Mouse (Mus musculus) mature B cell (primary cell): ENCODE measurements around the gene Hoxa9.

ENCODE experiments used
- in situ Hi-C: fragments of 300-500 bp; cut with MboI; formaldehyde crosslinking; loops from 2 replicates; pipeline ENCODE4 v1.14.3; 2019

The Hoxa9 gene

DNA sequence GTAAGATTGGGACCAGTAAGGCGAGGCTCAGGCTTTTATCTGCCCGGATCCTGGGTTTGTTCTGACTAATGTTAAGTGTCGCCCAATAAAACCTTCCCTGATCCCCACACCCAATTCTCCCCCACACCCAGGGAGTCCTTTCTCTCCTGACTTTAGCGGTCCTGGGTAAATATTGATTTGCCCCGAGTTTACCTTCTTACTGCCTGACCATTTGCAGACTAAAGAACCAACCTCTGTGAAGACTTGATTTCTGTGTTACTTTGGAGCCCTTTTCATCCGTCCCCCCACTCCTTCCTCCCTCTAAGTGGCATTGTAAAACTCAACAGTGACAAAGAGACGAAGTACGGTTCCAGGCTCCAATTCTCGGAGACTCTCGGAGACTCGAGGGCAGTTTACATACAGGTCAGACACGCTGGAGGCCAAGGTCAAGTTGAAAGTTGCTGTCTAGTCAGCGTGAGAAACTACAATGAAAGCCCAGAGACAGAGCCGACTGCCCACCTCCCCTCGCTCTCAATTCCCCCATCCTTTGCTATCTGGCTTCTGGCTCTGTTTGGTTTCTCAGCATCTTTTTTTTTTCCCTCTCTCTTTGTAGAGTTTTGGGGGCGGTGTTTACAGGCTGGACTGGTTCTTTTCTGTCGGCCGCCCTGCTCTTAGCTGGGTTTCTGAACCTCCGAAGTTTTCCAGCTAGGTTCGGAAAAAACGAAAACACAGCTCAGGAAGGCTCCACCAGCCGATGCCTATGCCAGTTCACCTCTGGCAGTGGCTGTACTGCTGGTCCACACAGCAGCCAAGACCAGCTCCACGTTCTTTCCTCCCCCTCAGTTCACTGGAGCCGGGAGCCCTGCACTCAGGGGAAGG, 31.8 kb upstream of the Hoxa9 start:
- in situ Hi-C loops, result loop anchor here (10.0 to 25.0 kb wide), 2 partner anchors 325 to 652 kb away; no protein-coding TSS in a partner anchor

DNA sequence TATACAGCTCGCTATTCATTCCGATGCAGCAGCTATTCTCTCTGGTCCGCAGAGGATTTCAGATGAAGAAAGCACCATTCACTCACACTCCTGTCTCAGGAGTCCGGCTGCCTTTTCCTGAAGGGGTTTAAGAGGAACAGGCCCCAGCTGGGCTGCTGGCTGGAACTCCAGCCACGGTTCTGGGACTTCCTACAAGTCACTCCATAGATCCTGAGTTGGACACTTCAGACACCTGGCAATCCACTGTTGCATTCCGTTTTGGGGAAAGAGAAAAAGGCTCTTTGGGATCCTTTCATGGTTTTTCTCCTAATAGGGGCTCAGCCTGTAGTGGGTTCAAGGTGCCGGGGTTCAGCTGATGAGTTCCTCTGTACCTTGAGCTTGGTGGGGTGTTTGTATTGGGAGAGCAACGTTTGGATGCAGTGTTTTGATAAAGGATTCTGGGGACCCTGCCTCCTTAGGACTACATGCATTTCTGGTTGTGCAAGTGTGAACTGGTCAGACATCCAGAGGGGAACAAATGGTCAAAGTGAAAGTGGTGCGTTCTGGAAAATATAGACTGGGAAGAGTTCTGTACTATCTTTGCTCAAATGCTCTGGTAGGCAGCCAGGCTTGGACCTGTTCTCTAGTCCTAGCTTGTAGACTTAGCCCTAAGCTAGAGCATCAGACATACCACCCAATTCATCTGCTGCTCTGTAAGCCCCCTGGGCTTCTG, 31.0 kb upstream of the Hoxa9 start:
- in situ Hi-C loops, result loop anchor here (10.0 to 25.0 kb wide), 2 partner anchors 325 to 653 kb away; no protein-coding TSS in a partner anchor

DNA sequence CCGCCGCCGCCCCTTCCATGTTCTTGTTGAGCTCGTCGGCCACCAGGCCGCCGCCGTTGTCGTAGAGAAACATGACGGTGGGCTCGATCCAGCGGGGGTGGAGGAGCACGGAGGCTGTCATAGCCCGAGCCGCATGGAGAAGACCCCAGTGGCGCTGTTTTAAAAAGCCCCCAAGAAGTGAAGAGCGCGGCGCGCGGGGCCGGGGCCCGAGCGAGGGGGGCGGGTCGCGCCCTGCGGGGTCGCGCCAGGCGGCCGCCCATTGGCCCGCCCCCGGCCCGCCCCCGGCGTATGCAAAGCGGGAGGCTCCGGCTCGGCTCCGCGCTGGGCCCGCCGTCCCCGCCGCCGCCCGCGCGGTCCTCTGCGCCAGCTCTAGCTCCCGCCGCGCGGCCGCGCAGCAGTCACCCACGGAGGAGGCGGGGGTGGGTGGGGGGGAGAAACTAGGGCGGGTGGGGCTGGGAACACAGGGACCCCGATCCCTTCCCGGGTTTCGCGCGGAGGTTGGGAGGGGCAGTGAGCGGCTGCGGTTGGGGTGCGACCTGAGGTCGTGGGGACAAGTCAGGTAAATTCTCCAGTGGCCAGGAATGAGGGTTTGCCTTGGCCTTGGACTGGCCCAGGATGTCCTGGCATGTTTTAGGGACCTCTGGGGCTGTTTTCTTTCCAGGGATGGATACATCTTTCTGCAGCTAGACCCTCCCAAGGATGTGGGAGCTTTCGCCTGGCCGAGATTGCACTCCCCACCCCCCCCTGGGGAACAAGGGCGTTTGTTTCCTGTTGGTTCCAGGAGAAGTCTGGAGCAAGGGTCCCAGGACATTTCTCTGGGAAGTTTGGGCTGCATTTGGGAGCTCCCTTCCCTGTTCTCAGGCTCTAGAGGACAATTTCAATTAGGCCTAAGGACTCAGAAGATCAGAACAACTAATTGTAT, 30.0 kb upstream of the Hoxa9 start, which contains the start of gene Hoxa13:
Hoxa13 (minus strand) TSS at position 227 of the 922 bp plus-strand sequence.
- in situ Hi-C loops, result loop anchor here (10.0 to 25.0 kb wide), 2 partner anchors 326 to 654 kb away; no protein-coding TSS in a partner anchor

DNA sequence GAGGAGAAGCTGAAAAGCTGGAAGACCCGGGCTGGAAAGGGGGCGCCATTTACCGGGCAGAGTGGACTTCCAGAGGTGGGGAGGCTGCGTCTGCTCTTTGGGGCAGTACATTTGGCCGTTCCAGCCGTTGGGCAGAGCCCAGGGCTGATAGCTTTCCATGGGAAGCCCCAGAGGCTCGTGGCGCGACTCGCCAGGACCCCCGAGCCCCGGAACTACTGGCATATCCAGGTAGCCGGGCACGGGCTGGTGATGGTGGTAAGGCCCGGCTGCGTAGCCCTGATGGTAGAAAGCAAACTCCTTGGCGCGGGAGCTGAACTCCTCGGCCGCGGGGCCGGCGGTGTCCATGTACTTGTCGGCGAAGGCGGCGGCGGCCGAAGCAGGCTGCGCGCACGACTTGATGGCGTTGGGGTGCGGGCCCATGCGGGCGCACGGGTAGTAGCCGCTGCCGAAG, 28.9 kb upstream of the Hoxa9 start:
- in situ Hi-C loops, result loop anchor here (10.0 to 25.0 kb wide), 2 partner anchors 327 to 655 kb away; no protein-coding TSS in a partner anchor

DNA sequence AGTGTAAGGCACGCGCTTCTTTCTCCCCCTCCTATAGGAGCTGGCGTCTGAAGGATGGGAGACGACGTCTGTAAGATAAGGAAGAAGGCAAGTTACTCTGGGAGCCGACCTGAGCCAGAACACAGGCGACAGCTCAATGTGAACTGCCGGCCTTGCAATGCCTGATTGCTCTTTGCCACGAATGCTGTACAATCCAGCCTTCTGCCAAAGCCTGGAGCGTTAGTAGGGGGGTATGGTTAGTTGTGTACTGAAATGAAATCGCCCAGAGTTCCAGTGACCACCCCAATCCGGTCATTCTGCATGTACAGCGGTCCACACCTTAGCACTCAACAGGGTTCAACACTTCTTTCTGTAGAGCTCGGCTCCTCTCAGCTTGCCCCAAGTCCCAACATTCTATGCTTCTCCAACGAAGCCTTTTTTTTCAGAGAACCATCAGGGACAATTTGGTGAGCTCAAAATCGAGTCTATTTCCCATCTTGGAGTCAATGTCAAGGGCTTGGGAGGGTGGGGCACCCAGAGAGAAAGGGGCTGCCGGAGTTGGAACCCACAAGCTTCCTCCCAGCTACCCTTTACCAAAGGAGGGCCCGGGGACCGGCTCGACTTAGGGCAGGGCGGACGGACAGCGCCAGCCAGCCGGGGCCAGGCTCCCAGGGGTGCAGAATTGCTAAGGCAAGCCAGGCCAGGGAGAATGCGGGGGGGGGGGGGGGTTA, 28.3 kb upstream of the Hoxa9 start:
- in situ Hi-C loops, result loop anchor here (25.0 kb wide), 1 partner anchor 328 kb away; no protein-coding TSS in a partner anchor

DNA sequence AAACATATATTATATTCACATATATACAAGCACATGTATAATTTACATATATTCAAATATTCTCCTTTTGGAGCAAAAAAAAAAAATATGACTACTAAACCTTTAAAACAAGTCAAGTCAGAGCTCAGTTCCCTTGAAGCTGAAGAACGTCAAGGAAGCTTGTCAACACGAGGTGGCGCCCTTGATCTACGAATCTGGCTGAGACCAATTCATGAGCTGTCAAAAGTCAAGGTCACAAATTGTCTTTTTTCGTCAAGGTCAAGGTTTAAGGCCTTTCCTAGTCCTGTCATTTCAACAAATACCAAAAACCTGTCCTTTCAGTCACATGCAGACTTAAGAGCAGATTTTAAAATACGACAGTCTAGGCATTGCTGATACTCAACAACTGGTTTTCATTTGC, 26.1 kb upstream of the Hoxa9 start:
- in situ Hi-C loops, result loop anchor here (25.0 kb wide), 1 partner anchor 330 kb away; no protein-coding TSS in a partner anchor

DNA sequence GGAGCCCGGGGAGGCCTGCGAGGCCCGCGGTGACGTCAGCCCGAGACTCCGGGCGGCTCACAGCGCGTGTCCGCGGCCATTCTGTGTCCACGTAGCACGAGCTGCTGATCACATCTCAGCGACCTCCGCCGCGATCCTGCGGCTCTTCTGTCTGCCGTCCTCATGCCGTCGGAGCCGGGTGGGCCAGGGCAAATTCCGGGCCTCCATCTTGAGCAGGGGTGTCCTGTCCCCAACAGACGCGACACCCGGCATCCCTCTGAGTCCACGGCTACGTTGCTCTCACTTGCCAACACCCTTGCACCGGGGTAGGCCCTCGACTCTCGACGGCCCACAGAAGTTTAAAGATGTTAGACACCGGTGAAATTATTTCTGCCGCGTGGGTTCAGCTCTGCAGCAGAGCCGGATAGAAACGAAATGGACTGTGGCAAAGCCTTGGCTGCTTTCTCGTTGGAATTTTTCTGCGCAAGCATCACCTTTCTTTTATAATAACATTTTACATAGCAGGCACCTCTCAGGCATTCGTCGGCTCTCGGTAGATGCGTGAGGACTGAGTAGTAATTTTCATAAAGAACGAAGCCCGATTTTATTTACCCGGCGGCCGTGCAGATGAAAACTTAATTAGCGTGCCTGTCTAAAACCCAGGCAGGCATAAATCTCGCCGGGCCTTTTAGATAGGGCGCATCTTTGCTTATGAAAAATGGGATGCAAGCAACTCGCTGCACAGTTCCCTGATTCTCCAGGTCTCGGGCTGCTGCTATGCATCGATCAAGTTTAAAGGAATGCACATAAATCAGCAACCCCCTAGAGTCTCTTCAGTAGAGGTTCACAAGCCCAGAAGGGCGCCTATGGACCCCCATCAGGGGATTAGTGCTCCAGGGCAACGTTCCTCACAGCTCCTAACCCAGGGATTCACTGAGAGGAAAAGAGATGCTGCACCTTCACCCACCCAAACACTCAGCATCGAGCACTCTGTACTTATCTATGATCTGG, 22.9 kb upstream of the Hoxa9 start:
- in situ Hi-C loops, result loop anchor here (25.0 kb wide), 1 partner anchor 333 kb away; no protein-coding TSS in a partner anchor

DNA sequence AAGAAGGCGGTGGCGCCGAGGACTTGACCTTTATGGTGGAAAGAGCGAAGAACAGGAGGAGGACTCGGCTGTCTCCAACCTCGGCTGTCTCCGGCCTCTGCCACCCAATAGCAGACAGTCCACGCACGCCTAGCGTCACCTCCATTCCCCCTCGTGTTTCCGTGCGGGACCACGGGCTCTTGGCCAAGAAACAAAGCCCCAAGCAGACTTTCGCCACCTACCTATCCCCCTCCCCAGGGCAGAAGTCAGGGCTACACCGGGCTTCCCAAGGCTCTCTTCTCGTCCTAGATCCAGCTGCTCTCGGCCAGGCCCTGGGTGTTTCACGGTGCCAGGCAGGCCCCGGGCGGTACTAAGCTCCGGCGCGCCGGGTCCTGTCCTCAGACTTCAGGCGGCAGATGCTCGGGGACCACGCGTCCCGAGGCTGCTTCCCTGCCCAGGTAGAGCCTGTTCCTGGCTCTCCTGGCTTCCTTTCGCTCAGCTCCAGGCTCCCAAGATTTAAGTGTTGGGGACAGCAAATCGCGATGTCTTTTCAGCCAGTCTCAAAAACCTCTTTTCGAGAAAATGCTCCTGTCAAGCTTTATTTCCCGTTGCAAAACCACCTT, 22.0 kb upstream of the Hoxa9 start:
- in situ Hi-C loops, result loop anchor here (25.0 kb wide), 1 partner anchor 334 kb away; no protein-coding TSS in a partner anchor

DNA sequence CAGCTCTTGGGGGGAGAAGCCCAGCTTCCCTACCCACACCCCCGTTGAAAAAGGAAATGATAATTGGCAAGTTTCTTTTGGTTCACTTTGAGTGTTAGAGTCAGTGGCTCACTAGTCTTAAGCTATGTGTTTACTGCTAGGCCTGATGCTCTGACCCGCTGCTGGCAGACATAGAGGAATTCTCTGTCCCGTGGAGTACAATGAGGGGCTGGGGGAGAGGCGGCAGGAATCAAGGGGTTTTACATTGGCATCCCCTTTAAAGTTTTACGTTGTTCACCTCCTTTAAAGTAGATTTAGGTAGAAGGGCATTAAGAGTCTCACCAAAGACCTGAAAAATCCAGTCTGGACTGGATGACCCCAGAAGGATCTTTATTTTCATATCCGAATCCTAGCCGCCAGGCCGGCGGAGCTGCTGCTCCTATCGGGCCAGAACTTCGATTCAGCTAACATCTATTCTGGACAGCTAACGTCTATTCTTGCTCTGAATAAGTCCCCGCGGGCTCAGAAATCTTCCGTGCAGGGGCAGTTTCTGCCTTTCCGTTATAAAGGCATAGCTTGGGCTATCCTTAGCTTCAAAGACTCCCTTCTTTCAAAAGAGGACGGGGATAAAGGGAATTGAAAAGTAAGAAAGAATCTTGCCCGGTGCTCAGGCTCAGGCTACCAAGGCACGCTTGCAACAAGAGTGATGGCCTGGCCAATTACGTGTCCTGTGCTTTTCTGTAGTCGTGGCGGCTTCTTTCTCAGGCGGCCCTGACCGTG, 21.3 kb upstream of the Hoxa9 start:
- in situ Hi-C loops, result loop anchor here (25.0 kb wide), 1 partner anchor 335 kb away; no protein-coding TSS in a partner anchor

DNA sequence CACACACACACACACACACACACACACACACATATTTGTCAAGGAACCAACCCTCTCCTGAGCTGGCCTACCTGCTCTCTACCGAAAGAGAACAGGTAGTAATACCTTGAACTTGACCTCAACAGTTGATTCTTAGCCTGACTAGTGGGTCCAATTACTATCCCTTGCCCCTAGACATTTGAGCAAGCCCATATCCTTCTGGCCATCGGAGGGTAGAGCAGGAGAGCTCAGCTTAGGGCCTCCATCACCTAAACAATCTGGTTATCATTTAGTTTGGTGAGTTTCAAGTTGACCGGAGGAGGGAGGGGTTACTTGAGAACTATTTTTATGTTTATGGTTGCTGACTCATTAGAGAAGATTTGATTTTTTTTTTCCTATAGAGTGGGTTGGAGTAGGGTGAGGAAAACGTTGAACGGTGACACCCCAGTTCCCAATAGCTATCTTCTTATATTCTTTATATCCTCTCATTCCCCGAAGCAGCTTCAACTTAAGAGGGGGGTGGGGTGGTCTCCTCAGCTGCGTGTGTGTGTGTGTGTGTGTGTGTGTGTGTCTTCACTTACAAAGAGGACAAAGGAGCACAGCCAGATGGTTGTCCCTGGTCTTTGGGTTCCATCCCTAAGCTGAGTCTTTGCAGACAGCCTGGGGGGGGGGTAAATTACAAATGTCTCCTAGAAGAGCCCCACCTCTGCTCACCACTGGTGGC, 20.4 kb upstream of the Hoxa9 start:
- in situ Hi-C loops, result loop anchor here (25.0 kb wide), 1 partner anchor 336 kb away; no protein-coding TSS in a partner anchor

DNA sequence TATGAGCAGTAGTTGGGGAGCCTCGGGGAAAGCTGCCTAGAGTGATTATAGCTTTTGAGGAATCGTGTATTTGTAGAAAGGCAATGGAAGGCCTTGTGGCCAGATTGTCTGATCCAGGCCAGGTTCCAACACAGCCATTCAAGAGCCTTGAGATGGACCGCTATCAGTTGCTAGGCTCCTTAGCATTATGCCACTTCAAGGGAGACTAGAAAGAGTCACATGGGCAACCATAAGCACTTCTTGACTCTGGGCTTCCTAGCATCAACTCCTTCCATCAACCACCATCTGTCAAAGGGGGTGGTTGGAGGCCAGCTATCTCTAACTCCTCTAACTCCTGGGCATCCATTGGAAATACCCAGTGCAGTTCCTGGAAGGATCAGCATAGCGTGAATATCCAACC, 18.9 kb upstream of the Hoxa9 start:
- in situ Hi-C loops, result loop anchor here (25.0 kb wide), 2 partner anchors 337 to 1438 kb away; no protein-coding TSS in a partner anchor

DNA sequence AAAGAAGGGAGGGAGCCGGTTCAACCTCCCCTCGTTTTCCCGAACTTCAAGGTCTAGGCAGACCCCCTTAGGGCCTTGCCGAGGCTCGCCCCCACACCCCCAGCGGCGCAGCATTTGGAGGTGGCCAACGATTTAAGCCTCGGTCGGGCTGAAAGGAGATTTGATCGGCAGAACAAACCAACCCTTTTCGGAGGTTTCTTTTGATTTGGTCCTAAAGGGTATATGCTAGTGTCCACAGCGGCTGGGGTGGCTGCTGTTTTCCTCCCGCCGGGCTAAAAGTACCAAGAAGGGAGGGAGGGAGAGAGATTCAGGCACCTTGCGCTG, 18.5 kb upstream of the Hoxa9 start:
- in situ Hi-C loops, result loop anchor here (25.0 kb wide), 1 partner anchor 1437 kb away; no protein-coding TSS in a partner anchor

DNA sequence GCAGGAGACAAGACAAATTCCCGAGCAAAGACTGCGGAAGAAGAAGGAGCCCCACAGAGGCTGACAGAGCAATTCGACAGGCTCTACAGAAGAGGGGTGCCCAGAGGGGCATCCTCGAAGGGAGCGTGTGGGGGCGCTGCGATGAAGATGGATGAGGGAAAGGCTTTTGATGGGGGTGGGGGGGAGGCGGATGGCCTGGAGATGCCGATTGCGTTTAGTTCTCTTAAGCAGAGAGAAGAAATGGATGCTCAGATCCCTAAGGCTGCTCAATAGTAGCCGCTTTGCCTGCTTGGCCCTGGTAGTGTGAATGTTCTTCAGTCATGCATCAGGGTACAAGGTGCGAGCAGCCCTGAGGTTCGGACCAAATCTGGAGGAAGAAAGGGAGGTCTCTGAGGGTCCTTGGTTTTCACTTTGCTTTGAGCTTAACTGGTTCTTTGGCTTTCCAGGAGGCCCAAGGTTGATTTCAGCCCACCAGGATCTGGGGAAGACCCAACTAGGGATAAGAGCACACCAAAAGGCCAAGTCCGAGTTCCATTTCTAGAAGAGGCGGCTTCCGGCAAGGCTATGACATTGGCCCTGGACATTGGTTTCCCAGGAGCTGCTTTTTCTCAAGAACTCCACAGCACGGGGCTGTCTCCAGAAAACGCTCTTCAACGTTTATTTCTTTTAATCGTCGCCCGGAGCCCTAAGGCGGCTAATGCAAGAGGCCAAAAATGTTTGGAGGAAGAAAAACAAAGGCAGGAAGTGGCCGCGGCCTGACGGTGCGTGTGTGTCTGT, 17.9 kb upstream of the Hoxa9 start:
- in situ Hi-C loops, result loop anchor here (25.0 kb wide), 1 partner anchor 1437 kb away; no protein-coding TSS in a partner anchor

DNA sequence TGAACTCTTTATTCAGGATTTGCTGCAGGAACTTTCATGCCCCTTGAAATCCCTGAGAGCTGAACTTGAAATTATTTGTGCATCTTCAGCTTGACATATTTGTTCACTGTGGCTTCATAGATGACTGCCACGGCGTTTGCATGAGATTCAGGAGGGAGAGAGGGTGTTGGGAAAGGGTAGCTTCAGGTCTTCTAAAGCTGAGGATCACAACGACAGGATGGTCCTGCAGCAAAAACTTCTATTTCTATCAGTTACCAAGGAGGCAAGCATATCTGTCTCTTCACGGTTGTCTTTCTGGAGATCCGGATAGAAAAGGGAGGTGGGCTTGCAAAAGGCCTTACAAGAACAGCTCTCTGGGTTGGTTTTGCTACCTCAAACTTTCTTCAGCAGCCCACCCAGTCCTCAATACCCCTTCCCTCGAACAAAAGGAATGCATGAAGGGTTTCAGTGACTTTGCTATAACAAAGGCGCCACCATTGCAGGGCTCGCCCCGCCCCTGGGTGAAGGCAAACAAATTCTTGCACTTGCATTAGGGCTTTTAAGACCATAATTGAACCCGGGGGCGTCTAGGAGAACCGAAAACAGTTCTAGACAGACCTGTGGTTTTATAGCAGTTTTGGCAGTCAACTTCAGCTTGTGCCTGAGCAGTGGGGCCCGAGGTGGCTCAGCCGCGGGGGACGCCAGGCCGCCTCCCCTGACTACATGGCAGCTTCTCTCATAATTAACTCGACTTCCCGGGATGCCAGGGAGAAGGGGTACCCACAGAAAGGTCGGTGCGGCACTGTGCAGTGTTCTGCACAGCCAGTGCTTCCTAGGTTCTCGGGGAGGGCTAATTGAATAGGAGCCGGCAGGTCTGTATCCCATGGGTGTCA, 17.1 kb upstream of the Hoxa9 start:
- in situ Hi-C loops, result loop anchor here (25.0 kb wide), 1 partner anchor 1436 kb away; no protein-coding TSS in a partner anchor

DNA sequence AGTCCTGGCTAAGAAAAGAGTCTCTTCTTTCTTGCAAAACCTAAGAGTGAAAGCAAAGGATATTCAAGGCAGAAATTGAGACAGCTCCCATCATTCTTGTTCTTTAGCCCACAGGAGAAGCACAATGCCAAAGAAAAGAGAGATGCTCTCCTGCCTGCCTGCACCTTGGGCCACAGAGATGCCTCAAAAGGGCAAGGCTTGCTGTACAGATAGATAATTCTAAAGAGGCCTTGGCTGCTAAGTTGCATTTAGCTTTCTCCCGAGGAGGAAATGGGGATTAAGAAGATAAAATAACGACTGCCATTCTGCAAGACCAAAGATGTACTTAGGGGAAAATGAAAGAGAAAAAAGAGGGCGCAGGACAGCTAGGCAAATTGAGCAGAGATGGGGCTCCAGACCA, 16.0 kb upstream of the Hoxa9 start:
- in situ Hi-C loops, result loop anchor here (25.0 kb wide), 1 partner anchor 1435 kb away; no protein-coding TSS in a partner anchor
